Mouse (Mus musculus) stomach, postnatal 0 days (tissue): ENCODE data around the gene Ccdc92b. TPM values are rescaled to one million over a fixed set of nuclear protein-coding genes. Genes with fewer than 3 reads are reported as not detected.
A peak's percentile ranks its signal among the peaks of the same experiment; 100 is the strongest.

Experiments
- ATAC-seq: fragments of 200-750 bp; cut with Nextera tagmentation; 2 replicates; pipeline ENCODE4 v1.8.0; 2017; ENCODE audit not compliant: low FRiP score, low TSS enrichment
- DNase-seq: peaks from one replicate; pipeline ENCODE4 v3.0.0-alpha.2; 2016; ENCODE audit warnings: low spot score
- H3K27ac ChIP-seq: fragments of 300-500 bp; sonication (generic); replicated peaks from 2 replicates; pipeline ENCODE4 v1.5.1; 2014; ENCODE audit warnings: mild to moderate bottlenecking, control low read depth
- H3K27me3 ChIP-seq: fragments of 300-500 bp; sonication (generic); 2 replicates; pipeline ENCODE4 v1.6.1; 2014; ENCODE audit warnings: low read length; ENCODE audit not compliant: control insufficient read depth, insufficient read depth
- H3K36me3 ChIP-seq: fragments of 300-500 bp; sonication (generic); 2 replicates; pipeline ENCODE4 v1.6.1; 2014; ENCODE audit warnings: low read length, mixed read lengths; ENCODE audit not compliant: control insufficient read depth, insufficient read depth
- H3K4me1 ChIP-seq: fragments of 300-500 bp; sonication (generic); replicated peaks from 2 replicates; pipeline ENCODE4 v1.6.1; 2014; ENCODE audit warnings: antibody characterized with exemption; ENCODE audit not compliant: control insufficient read depth, insufficient read depth
- H3K4me2 ChIP-seq: fragments of 300-500 bp; sonication (generic); replicated peaks from 2 replicates; pipeline ENCODE4 v1.6.1; 2014; ENCODE audit warnings: low read depth, mild to moderate bottlenecking, control low read depth, moderate library complexity
- H3K4me3 ChIP-seq: fragments of 300-500 bp; sonication (generic); 2 replicates; pipeline ENCODE4 v1.5.1; 2014; ENCODE audit warnings: low read depth, low read length, control low read depth
- H3K9ac ChIP-seq: fragments of 300-500 bp; sonication (generic); 2 replicates; pipeline ENCODE4 v1.6.1; 2014; ENCODE audit warnings: mild to moderate bottlenecking, low read length, control low read depth, mixed read lengths
- H3K9me3 ChIP-seq: fragments of 300-500 bp; sonication (generic); 2 replicates; pipeline ENCODE4 v1.6.1; 2016; ENCODE audit warnings: low read length; ENCODE audit not compliant: control insufficient read depth
- CTCF ChIP-seq: IDR thresholded peaks from 2 replicates; pipeline ENCODE4 v1.5.1; 2016; ENCODE audit warnings: antibody characterized with exemption, low read depth, mild to moderate bottlenecking, moderate library complexity
- EP300 ChIP-seq: optimal IDR thresholded peaks from 2 replicates; pipeline ENCODE3; 2016; ENCODE audit warnings: antibody characterized with exemption
- WGBS: fragments of 180-500 bp; shearing (Covaris S2); extraction: QIAGEN DNeasy Blood & Tissue Kit; methylation state at CpG from one replicate; pipeline ENCODE4 v1.1.7; 2014; 5-methylcytosine and 5-hydroxymethylcytosine counted together
- polyA plus RNA-seq: library from polyadenylated mRNA; unstranded; fragments of >200 nt; fragmentation: Nextera tagmentation; extraction: Ambion mirVana; gene quantifications from 2 replicates; pipeline ENCODE4 v1.2.1, GENCODE M21; 2015

The Ccdc92b gene
- polyA plus RNA-seq, 1 experiment from 2014 or later, result 0.55 TPM

- Histone ChIP-seq H3K4me3 (peak overlapping the region; percentile 27; the same call in 1 of the 2 replicates), H3K27ac (no peak overlapping the region), H3K27me3 (peaks cover 11% of the 10 kb centered on the region), H3K4me2 (peak overlapping the region; percentile 49), H3K9me3 (no peaks in the 10 kb centered on the region), H3K9ac (no peak overlapping the region), H3K4me1 (no peaks in the 10 kb centered on the region), H3K36me3 (no peaks in the 10 kb centered on the region)
- peak; percentile 16 for DNase-seq
- ATAC-seq, result peak; percentile 17; the same call in 1 of the 2 replicates
- WGBS, result 4% methylated on average over 66 of the region's 66 CpGs
- TF ChIP-seq EP300 (no peak), CTCF (no peak)
These were observed 29.8 kb upstream of the Ccdc92b start for GRCm38 (mm10) chr11:74589401-74590238.

- ATAC-seq (0 out of 2 replicates have a peak, but pooled peaks have one; percentile 6), DNase-seq (no peak)
- WGBS, result 2% methylated on average over 25 of the region's 25 CpGs
- peaks cover 11% of the 10 kb centered on the region for H3K27me3 ChIP-seq
- no peak overlapping the region for H3K27ac ChIP-seq
- peak overlapping the region; percentile 27; the same call in 1 of the 2 replicates for H3K4me3 ChIP-seq
- H3K4me1 ChIP-seq, result no peaks in the 10 kb centered on the region
- TF ChIP-seq CTCF, result no peak
- TF ChIP-seq EP300, result no peak
- H3K9me3 ChIP-seq, result no peaks in the 10 kb centered on the region
- peak overlapping the region; percentile 49 for H3K4me2 ChIP-seq
- H3K9ac ChIP-seq, result no peak overlapping the region
- H3K36me3 ChIP-seq, result no peaks in the 10 kb centered on the region
These were observed 29.2 kb upstream of the Ccdc92b start for GRCm38 (mm10) chr11:74590239-74590596.

- ATAC-seq (no peak), DNase-seq (no peak)
- H3K9me3 ChIP-seq, result no peaks in the 10 kb centered on the region
- no peaks in the 10 kb centered on the region for H3K4me1 ChIP-seq
- peaks cover 11% of the 10 kb centered on the region for H3K27me3 ChIP-seq
- H3K4me3 ChIP-seq, result no peak overlapping the region
- H3K36me3 ChIP-seq, result no peaks in the 10 kb centered on the region
- no peak overlapping the region for H3K4me2 ChIP-seq
- 32% methylated on average over 13 of the region's 13 CpGs for WGBS
- no peak overlapping the region for H3K9ac ChIP-seq
- no peak for TF ChIP-seq EP300
- no peak for TF ChIP-seq CTCF
- no peak overlapping the region for H3K27ac ChIP-seq
These were observed 28.7 kb upstream of the Ccdc92b start for GRCm38 (mm10) chr11:74590691-74591090.

- no peak for TF ChIP-seq CTCF
- no peak for TF ChIP-seq EP300
- no peak overlapping the region for H3K27ac ChIP-seq
- ATAC-seq (no peak), DNase-seq (no peak)
- no peak overlapping the region for H3K4me3 ChIP-seq
- H3K9ac ChIP-seq, result no peak overlapping the region
- WGBS, result 77% methylated on average over 3 of the region's 3 CpGs
- no peaks in the 10 kb centered on the region for H3K36me3 ChIP-seq
- H3K4me1 ChIP-seq, result no peaks in the 10 kb centered on the region
- peaks cover 11% of the 10 kb centered on the region for H3K27me3 ChIP-seq
- H3K9me3 ChIP-seq, result no peaks in the 10 kb centered on the region
- no peak overlapping the region for H3K4me2 ChIP-seq
These were observed 27.2 kb upstream of the Ccdc92b start for GRCm38 (mm10) chr11:74592246-74592645.

- no peaks in the 10 kb centered on the region for H3K4me1 ChIP-seq
- TF ChIP-seq EP300 (no peak), CTCF (no peak)
- no peak overlapping the region for H3K4me3 ChIP-seq
- H3K36me3 ChIP-seq, result no peaks in the 10 kb centered on the region
- no peaks in the 10 kb centered on the region for H3K27me3 ChIP-seq
- ATAC-seq (peak; percentile 82), DNase-seq (peak; percentile 33)
- no peaks in the 10 kb centered on the region for H3K9me3 ChIP-seq
- no peak overlapping the region for H3K9ac ChIP-seq
- H3K4me2 ChIP-seq, result no peak overlapping the region
- 47% methylated on average over 4 of the region's 4 CpGs for WGBS
- H3K27ac ChIP-seq, result no peak overlapping the region
These were observed 22.0 kb upstream of the Ccdc92b start for GRCm38 (mm10) chr11:74597283-74597989.

GRCm38 (mm10) chr11:74597990-74598337, 21.4 kb upstream of the Ccdc92b start:
- H3K27me3 ChIP-seq, result no peaks in the 10 kb centered on the region
- H3K36me3 ChIP-seq, result no peaks in the 10 kb centered on the region
- ATAC-seq, result no peak
- no peak overlapping the region for H3K27ac ChIP-seq
- no peak overlapping the region for H3K9ac ChIP-seq
- H3K4me2 ChIP-seq, result no peak overlapping the region
- H3K9me3 ChIP-seq, result no peaks in the 10 kb centered on the region
- no peak overlapping the region for H3K4me3 ChIP-seq
- TF ChIP-seq CTCF (peak; percentile 41), EP300 (no peak)
- no peaks in the 10 kb centered on the region for H3K4me1 ChIP-seq
- DNase-seq, result no peak
